Mouse (Mus musculus) spleen, adult 12 weeks (tissue): ENCODE data around the gene Kcnip1.

Experiments
- DNase-seq: peaks from one replicate; pipeline ENCODE4 v3.0.0; 2022; ENCODE audit warnings: low spot score

Kcnip1 gene

DNA sequence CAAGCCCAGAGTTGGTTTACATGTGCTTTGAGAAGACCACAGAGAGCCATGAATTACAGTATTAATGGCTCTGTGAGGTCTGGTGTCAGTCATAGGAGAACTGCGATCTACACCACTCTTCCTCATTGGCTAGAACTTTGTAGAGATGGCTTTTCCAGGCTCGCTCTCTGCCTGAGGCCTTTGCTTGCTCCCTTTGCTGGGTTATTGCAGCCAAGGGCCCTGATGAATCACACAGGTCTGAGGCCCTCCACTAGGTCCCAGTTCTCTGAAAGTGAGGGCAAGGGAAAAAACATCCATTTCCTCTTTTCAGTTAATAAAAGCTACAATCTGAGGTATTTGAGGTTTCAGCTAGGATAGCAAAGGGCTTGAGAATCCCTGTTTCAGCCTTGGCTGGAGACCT is 329.4 kb downstream of the Kcnip1 start:
- no peak for DNase-seq

DNA sequence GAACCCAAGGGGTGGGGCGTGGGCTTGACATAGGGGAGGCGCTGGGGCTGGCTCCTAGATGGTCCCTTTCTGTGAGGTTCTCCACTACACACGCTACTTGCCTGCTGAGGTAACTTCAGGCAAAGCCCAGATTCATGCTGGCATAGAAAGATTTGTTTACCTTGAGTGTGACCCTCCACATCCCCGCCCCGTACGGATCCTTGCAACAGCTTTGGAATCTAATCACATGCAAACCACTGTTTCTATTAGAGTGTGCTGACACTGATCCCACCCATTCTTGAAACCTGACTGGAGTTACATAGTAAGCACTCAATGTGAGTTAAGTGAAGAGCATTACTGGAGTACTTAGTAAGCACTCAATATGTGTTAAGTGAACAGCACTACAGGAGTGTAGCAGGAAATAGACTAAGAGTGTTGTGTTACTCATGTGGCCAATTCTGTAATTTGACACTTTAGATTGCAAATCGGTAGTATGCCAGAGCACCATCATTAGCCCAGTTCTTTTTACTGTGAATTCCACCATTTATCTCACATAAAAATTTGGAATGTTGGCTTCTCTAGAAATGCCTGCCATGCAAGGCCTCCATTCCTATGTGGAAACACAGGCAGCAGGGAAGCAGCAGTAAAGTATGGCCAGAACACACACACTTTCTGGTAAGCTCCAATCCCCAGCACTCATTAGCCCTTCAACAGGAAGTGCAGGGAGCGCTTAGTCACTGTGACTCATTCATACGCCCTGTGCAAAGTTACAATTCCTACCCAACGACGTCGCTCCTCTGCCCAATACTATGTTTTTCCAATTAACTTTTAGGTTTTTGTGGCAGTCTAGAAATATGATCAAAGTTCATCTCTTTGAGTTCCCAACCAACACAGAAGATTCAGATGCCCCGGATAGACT is 332.7 kb downstream of the Kcnip1 start:
- DNase-seq: no peak

DNA sequence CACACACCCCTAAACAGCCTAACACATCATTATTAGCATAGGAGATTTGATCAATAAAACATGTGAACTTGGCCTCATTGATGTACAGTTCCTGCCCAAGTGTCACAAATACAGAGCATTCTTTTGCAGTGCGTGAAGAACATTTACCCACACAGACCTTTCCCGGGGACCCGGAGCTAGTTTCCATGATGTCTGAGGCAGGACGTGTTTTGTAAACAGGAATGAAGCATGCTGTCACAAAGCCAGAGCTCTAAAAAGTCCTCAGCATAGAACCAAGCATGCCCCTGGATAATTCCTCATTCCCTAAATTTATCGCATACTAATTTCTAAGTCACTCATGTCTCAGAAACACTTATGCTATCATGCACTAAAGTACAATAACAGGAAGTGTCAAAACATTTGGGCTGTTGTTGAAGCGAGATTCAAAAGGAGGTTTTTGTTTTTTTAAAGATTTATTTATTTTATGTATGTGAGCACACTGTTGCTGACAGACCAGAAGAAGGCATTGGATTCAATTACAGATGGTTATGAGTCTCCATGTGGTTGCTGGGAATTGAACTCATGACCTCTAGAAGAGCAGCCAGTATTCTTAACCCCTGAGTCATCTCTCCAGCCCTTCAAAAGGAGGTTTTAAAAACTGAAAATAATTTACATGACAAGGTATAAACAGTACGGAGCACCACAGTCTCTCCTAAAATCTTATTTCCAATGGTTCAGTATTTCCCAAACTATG is 336.9 kb downstream of the Kcnip1 start:
- DNase-seq: no peak

DNA sequence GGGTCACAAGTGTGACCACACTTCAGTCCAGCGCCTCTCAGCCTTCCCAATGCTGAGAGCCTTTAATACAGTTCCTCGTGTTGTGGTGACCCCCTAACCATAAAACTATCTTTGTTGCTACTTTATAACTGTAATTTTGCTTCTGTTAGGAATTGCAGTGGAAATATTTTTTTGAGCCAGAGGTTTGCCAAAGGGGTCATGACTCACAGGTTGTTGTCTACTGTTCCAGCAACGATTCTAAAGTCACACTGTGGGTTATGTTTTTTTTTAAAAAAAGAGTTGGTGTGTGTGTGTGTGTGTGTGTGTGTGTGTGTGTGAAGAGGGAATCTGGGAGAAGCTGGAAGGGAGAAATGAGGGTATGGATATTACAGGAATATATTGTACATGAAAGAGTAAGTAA is 337.7 kb downstream of the Kcnip1 start:
- no peak for DNase-seq

DNA sequence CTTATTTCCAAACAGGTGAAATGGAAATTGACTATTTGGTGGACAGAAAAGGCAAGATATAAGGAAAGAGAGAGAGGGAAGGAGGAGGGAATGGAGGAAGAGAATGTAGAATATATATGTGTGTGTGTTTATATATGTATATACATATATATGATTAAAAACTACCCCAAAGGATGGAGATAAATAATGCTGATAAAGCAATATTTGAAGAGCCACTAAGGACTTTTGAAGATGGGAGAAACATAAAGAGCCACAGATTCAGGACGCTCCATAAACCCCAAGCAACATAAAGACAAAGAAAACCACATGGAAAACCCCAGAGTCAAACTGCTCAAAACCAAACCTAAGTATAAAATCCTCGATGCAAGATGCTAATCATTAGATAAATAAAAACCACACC is 338.5 kb downstream of the Kcnip1 start:
- DNase-seq: no peak

DNA sequence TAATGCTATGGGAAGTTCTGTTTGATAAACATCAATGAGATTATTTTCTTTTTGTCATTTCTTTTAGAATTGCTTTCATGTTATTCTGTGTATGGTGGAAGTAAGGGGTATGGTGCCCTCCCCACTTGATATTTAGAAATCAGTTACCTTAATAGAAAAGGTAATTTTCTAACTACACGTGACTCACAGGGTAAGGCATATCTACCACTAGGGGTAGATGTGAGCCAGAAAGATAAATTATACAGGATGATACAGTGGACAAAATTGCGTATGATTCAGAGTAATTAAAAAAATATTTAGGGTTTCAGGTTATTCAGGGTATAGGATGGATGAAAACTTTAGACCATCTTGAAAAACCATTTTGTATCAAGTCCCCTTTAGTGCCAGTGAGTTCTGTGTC is 343.6 kb downstream of the Kcnip1 start:
- no peak for DNase-seq

DNA sequence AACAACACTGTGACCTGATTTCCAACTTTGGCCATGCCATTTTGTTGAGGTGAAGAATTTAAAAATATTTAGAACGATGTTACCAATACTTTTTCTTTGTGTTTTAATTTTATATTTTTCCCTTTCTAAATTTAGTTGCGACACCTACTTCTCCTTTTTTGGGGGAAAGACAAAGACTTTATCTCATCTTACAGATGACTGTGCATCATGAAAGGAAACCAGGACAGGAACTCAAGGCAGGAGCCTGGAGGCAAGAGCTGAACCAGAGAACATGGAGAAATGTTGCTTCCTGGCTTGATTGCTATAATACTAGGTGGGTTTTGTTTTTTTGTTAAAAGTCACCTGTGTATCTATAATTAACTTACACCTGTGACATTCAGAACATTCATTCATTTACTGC is 355.8 kb downstream of the Kcnip1 start:
- no peak for DNase-seq

DNA sequence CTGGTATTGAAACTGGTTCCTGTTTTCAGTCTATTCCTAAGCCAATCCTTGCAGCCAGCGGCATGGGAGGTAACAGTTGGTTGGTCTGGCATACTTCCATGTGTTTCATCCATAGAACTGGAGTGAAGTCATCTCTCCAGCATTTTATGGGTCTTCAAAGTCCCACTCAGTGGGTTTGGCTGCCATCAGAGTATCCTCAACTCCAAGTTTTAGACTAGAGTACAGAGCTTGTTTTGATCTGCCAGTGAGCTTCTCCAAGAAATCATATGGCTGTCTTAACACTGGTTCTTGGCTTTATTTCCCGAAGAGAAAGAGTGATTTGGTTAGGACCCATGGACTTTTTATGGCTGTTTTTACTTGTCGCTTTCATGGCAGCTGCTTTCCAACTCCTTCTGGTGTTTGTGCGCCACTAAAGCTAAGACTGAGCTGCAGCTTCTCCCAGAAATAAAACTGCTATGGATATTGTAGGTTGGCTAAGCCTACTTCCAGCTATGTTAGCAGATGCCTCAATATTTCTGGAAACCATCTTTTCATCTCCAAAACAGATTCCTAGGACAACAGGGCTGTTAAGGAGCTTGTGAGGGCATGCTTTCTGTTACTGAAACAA is 365.7 kb downstream of the Kcnip1 start:
- no peak for DNase-seq

DNA sequence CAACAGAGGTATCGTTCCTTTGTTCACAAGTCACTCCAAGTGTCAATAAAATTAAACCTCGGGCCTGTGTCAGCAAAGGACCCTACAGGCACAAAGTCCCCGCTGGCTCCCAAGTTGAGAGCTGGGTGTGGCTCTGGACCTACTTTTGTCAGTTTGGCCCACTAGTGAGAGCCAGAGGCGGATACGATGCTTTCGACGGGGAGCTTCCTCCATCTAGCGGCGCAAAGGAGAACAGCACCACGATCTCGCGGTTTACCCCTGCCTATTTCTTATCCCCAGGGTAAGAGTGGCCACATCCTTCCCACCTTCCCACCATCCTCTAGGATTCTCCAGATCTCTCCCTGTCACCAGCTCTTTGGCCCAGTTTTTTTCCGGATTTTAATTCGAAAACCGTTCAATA is 378.7 kb downstream of the Kcnip1 start:
- DNase-seq: no peak

DNA sequence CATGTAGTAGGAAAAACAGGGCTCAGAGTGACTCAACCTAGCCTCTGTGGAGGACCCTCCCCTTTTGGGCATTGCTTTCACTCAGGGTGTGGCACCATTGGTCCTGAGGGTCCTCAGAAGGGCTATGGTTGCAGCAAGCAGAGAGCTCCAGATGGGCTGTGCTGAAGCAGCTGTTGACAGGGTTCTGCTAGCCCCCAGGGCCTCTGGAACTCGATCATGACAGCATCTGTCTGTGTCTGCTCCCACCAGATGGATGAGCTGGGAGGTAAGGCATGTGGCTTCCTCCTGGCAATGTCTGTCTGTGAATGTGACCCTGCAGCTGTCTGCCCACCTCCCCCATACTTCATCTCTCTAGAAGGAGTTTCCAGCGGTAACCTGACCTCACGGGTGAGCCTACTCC is 385.2 kb downstream of the Kcnip1 start:
- DNase-seq: no peak

DNA sequence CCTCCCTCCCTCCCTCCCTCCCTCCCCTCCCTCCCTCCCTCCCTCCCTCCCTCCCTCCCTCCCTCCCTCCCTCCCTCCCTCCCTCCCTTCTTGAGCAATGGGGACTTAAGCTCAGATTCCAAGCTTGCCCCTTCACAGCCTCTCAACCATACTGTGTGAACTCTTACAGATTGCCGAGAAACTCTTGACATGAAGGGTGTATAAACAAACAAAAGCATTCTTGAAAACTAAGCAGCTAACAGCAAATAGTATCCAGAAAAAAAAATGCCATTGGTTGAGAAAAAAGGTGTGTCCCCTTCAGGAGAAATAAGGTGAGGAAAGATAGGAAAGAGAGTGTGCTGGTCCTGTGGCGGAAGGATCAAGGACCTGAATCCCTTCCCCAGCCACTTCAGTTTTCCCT is 389.8 kb downstream of the Kcnip1 start:
- no peak for DNase-seq

DNA sequence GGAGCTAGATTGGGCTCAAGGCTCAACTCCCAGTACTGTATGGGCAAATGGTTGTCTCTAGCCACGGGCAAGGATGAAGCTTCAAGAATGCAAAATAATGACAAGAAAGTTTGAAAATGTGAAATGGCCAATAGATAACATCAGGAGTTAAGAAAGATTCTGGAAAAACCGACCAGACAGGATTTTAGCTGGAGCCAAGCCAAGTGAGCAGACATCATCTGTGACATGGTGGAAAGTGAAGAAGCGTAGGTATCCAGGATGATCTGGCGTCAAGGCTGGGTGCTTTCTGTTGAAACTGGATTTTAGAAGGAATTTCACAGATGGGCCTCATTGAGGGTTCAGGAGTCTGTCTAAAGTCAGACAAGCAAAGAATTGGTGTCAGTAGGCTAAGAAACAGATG is 394.0 kb downstream of the Kcnip1 start, which contains the start of gene D130052B06Rik:
TSS of gene D130052B06Rik (plus strand) at position 317 of the 400 bp plus-strand sequence.
- DNase-seq: no peak

DNA sequence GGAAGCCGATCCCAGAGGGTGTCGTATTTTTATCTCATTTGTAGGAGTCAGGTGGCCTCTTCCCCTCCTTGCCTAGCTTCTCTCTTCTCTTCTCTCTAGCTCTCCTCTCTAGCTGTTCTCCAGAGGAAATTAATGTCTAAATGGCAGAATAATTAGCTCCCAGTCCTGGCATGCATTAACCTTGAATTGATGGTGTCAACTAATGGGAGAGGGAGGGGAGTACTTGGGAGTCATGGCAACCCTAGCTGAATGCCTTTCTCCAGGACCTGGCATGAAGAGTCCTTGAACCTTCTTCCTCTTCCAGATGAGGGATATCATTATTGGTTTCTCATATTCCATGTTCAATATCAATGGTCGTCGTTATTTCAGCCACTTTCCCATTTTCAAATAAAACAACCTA is 396.3 kb downstream of the Kcnip1 start:
- DNase-seq: no peak

DNA sequence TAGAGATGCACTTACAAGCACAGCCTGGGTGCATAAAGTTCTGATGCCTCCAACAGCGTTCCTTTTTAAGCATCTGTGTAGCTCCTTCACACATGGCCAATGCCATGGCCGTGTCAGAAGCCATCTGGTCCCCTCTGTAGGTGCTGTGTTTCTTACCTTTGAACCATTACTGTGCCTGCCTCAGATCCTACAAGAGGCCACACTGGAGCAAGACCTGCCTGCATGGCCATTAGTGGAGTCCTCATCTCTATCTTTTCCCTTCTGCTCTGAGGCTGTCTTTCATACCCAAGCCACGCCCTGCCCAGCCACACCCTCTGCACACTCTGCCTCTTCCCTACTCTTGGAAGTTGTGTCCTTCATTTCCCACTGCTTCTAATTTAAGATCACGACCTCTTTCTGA is 400.1 kb downstream of the Kcnip1 start:
- no peak for DNase-seq

DNA sequence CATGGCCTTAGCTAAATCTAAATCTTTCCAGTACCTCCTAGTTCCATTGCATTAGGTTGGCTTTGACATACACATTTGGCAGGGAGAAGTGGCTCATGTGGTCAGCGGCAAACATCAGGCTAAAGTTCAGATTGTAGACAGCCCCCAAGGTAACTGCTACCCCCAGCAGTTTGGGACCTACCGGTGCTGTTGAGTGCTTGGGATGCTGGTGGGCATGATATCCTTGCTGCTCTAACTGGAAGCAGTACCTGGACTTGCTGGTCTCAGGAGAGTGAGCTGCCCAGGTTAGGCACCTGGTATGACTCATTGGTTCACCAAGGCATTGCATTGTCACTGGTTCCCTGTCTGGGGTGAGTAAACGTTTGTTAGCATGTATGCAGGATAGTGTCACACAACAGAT is 402.2 kb downstream of the Kcnip1 start:
- no peak for DNase-seq

DNA sequence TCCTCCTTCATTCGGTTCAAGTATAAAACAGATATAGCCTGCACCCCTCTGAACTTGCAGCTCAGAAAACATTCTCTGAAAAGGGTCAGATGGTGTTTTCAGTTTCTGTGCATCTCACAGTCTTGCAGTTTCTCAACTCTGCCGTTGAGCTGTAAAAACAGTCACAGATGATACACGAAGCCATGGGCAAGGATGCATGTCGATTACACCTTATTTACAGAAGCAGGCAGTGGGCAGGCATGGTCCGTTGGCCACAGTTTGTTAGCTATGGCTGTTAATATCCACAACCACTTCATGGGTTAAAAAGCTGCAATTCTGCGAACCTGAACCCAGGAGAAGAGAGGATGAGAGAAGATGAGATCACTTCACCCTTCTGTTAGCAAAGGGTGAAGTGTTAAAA is 406.3 kb downstream of the Kcnip1 start:
- DNase-seq: no peak

DNA sequence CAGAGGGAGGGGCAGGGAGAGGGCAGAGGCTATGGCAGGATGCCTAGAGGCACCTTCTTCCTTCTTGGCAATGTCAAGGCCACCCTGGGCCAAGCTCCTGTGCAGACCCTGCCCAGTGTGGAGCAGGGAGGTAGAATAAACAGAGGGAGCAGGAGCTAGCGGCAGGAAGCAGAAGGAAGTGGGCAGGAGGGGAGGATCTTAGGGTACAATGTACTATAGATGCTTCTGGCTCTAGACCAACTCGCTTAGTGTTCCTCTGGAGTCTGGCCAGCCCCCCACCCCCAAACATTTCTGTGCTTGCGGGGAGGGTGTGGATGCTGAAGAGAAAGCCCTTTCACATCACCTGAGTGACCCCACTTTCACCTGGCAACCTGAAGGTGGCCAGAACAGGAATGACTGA is 413.3 kb downstream of the Kcnip1 start:
- DNase-seq: no peak
